Mouse (Mus musculus): ENCODE results near the gene Mgll. TPM values are rescaled to one million over a fixed set of nuclear protein-coding genes. Genes with fewer than 3 reads are reported as not detected.

The Mgll gene
- total RNA-seq, 2 experiments from 2014 or later, result 70.3 to 74.3 TPM

- DNase-seq (ENCODE audit: low spot score in 2 of 2), result no peak
Measured at GRCm38 (mm10) chr6:88715966-88716365, 8.2 kb upstream of the Mgll start.

GRCm38 (mm10) chr6:88717143-88718032, 6.8 kb upstream of the Mgll start:
- DNase-seq (ENCODE audit: low spot score in 2 of 2), result no peak

GRCm38 (mm10) chr6:88718033-88718725, 6.0 kb upstream of the Mgll start:
- no peak for DNase-seq (ENCODE audit: low spot score in 2 of 2)

- DNase-seq (ENCODE audit: low spot score in 2 of 2), result no peak
Measured at GRCm38 (mm10) chr6:88721059-88721458, 3.2 kb upstream of the Mgll start.

GRCm38 (mm10) chr6:88722906-88723305, 1.3 kb upstream of the Mgll start:
- no peak for DNase-seq (ENCODE audit: low spot score in 2 of 2)

- DNase-seq (ENCODE audit: low spot score in 2 of 2), result no peak
Measured at GRCm38 (mm10) chr6:88723806-88724312, 353 bp upstream of the Mgll start.

GRCm38 (mm10) chr6:88725590-88725989, 1.4 kb downstream of the Mgll start:
- DNase-seq (ENCODE audit: low spot score in 2 of 2), result no peak

- DNase-seq (ENCODE audit: low spot score in 2 of 2), result no peak
Measured at GRCm38 (mm10) chr6:88726252-88727211, 2.3 kb downstream of the Mgll start.

- DNase-seq (ENCODE audit: low spot score in 2 of 2), result no peak
Measured at GRCm38 (mm10) chr6:88727490-88727889, 3.3 kb downstream of the Mgll start.

- DNase-seq (ENCODE audit: low spot score in 2 of 2), result no peak
Measured at GRCm38 (mm10) chr6:88728054-88728453, 3.8 kb downstream of the Mgll start.

GRCm38 (mm10) chr6:88728515-88728914, 4.3 kb downstream of the Mgll start:
- DNase-seq (ENCODE audit: low spot score in 2 of 2), result no peak

- DNase-seq (ENCODE audit: low spot score in 2 of 2), result no peak
Measured at GRCm38 (mm10) chr6:88731211-88731751, 7.1 kb downstream of the Mgll start.

- peak; percentile 42 to 63 for DNase-seq (ENCODE audit: low spot score in 2 of 2)
Measured at GRCm38 (mm10) chr6:88731991-88732390, 7.8 kb downstream of the Mgll start.

GRCm38 (mm10) chr6:88732643-88733613, 8.7 kb downstream of the Mgll start:
- no peak for DNase-seq (ENCODE audit: low spot score in 2 of 2)

- no peak for DNase-seq (ENCODE audit: low spot score in 2 of 2)
Measured at GRCm38 (mm10) chr6:88736337-88736736, 12.1 kb downstream of the Mgll start.

GRCm38 (mm10) chr6:88736741-88737508, 12.7 kb downstream of the Mgll start:
- no peak for DNase-seq (ENCODE audit: low spot score in 2 of 2)

- no peak for DNase-seq (ENCODE audit: low spot score in 2 of 2)
Measured at GRCm38 (mm10) chr6:88737509-88737888, 13.3 kb downstream of the Mgll start.

GRCm38 (mm10) chr6:88741041-88741440, 16.8 kb downstream of the Mgll start:
- no peak for DNase-seq (ENCODE audit: low spot score in 2 of 2)

- no peak for DNase-seq (ENCODE audit: low spot score in 2 of 2)
Measured at GRCm38 (mm10) chr6:88741791-88742190, 17.6 kb downstream of the Mgll start.

Data from gastrocnemius, postnatal 4 days (tissue).